Mouse (Mus musculus): ENCODE data around the gene Lcn8.

DNA sequence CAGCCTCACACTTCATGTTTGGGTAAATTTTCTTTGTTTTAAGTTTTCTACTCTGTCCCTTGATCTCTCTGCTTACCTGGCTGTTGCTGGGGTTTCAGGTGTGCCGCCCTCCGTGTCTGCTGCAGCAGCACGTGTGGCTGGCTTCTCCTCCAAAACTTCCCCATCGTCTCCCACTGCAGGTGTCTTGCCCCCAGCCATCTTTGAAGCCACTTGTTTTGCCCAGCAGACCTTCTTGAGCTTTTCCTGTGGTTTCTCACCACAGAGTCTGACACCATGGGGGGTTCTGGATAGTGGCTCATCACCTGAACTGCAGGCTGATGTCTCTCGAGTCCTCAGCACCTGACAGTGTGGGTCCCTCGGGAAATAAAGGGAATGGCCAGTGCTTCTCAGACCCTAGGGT is 26.6 kb downstream of the Lcn8 start:
- TF ChIP-seq POLR2A (IDR thresholded peaks at IDR 0.05; ENCODE audit: insufficient read length, low read depth): no peak
- no peak for TF ChIP-seq USF1 (IDR thresholded peaks at IDR 0.05; ENCODE audit: low read depth)
- TF ChIP-seq MYOG (IDR thresholded peaks at IDR 0.05; ENCODE audit: control insufficient read depth in 1 of 3, insufficient read depth in 1 of 3, insufficient read length in 2 of 3, low read depth in 2 of 3): no peak
- TF ChIP-seq E2F4 (IDR thresholded peaks at IDR 0.05; ENCODE audit: insufficient read depth): no peak
- no peak for TF ChIP-seq SRF (IDR thresholded peaks at IDR 0.05; ENCODE audit: control insufficient read depth, insufficient read length, low read depth)
- TF ChIP-seq MYOD1 (IDR thresholded peaks at IDR 0.05; ENCODE audit: control insufficient read depth in 1 of 3, insufficient read length in 2 of 3, low read depth in 2 of 3): no peak
